Mouse (Mus musculus) lung, postnatal 4 days (tissue): ENCODE data around the gene Tceanc.

Experiments
- DNase-seq, 2 experiments: peaks; one replicate each; pipeline ENCODE4 v3.0.0; 2021

Tceanc gene

GRCm38 (mm10) chrX:166479365-166479983 is 38.9 kb downstream of the Tceanc start, which contains the start of gene Rab9:
TSS of gene Rab9 (minus strand) at chrX:166479867.
- DNase-seq, result peak; percentile 94 to 96

- peak in 1 of 2 experiments; percentile 26 for DNase-seq
Measured at GRCm38 (mm10) chrX:166478631-166479364, 39.6 kb downstream of the Tceanc start.

GRCm38 (mm10) chrX:166477393-166477792 is 41.0 kb downstream of the Tceanc start:
- DNase-seq, result no peak

- no peak for DNase-seq
Measured at GRCm38 (mm10) chrX:166472612-166473011, 45.8 kb downstream of the Tceanc start.

GRCm38 (mm10) chrX:166468321-166468720 is 50.0 kb downstream of the Tceanc start:
- DNase-seq, result no peak

- DNase-seq, result no peak
Measured at GRCm38 (mm10) chrX:166455525-166455924, 62.8 kb downstream of the Tceanc start.

GRCm38 (mm10) chrX:166454331-166454730 is 64.0 kb downstream of the Tceanc start:
- no peak for DNase-seq

- no peak for DNase-seq
Measured at GRCm38 (mm10) chrX:166453532-166453931, 64.8 kb downstream of the Tceanc start.
